Mouse (Mus musculus) MEL (cell line): ENCODE measurements around the gene Jpt1.

Experiments
- CTCF ChIP-seq, 3 experiments: IDR thresholded peaks in 2 of 3; conservative IDR thresholded peaks in 1 of 3; 2 replicates each; pipeline ENCODE4 v1.5.1; 2011 to 2012; ENCODE audit warnings: low read length in 3 of 3, low read depth in 2 of 3, mild to moderate bottlenecking in 2 of 3, improper control_type of control experiment in 1 of 3, inconsistent platforms in 1 of 3, mixed read lengths in 1 of 3, moderate library complexity in 1 of 3; ENCODE audit not compliant: control insufficient read depth in 1 of 3, insufficient read depth in 1 of 3, poor library complexity in 1 of 3, severe bottlenecking in 1 of 3
- EP300 ChIP-seq, 2 experiments: IDR thresholded peaks; 2 replicates each; pipeline ENCODE4 v1.6.1; 2011; ENCODE audit warnings: improper control_type of control experiment in 2 of 2, low read length in 2 of 2, low read depth in 1 of 2, mild to moderate bottlenecking in 1 of 2
- KAT2A ChIP-seq: conservative IDR thresholded peaks from 2 replicates; pipeline ENCODE4 v1.6.1; 2012; ENCODE audit warnings: low read depth, low read length, improper control_type of control experiment, inconsistent platforms
- MEF2A ChIP-seq: IDR thresholded peaks from 2 replicates; pipeline ENCODE4 v1.6.1; 2014; ENCODE audit warnings: low read depth, mild to moderate bottlenecking, inconsistent platforms, low read length, improper control_type of control experiment; ENCODE audit not compliant: poor library complexity, insufficient replicate concordance, severe bottlenecking; ENCODE audit errors: extremely low read depth
- MYC ChIP-seq: IDR thresholded peaks from 2 replicates; pipeline ENCODE4 v1.6.1; 2011; ENCODE audit warnings: low read depth, mild to moderate bottlenecking, low read length, improper control_type of control experiment, moderate library complexity
- POLR2A ChIP-seq, 2 experiments: IDR thresholded peaks; 2 replicates each; pipeline ENCODE4 v1.6.1; 2011 to 2012; ENCODE audit warnings: low read length in 2 of 2, mild to moderate bottlenecking in 2 of 2, control low read depth in 1 of 2, improper control_type of control experiment in 1 of 2, low read depth in 1 of 2, moderate library complexity in 1 of 2; ENCODE audit not compliant: control insufficient read depth in 1 of 2, insufficient read depth in 1 of 2, poor library complexity in 1 of 2
- TAL1 ChIP-seq: IDR thresholded peaks from 2 replicates; pipeline ENCODE4 v1.6.1; 2012; ENCODE audit warnings: mild to moderate bottlenecking, inconsistent platforms, low read length, moderate library complexity, mixed read lengths
- USF1 ChIP-seq: IDR thresholded peaks from 2 replicates; pipeline ENCODE4 v1.6.1; 2014; ENCODE audit warnings: low read depth, mild to moderate bottlenecking, inconsistent platforms, low read length, improper control_type of control experiment, moderate library complexity
- ZNF384 ChIP-seq: IDR thresholded peaks from 2 replicates; pipeline ENCODE4 v1.6.1; 2012; ENCODE audit warnings: low read depth, mild to moderate bottlenecking, inconsistent platforms, low read length, improper control_type of control experiment

DNA sequence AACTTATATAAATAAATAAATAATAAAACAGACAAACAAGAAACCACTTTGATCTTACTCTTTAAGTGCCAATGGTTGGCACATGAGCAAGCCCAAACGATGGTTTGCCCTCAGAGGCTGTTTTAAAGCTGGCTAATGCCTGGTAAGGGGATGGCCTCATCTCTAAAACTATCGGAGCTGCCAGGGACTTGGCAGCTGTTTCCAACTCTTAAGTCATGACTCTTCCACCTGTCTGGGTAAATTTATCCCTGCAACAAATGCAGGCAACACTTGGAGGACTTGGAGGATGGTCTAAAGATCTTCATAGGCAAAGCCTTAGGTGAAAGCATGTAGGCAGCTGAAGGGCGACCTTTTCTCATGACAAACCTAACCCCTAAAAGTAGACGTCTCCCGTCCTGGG lies 2.8 kb upstream of the Jpt1 start:
- no peak for TF ChIP-seq CTCF (IDR thresholded peaks at IDR 0.05 in 2 of 3, conservative IDR thresholded peaks at IDR 0.05 in 1 of 3; ENCODE audit: control insufficient read depth in 1 of 3, insufficient read depth in 1 of 3, low read depth in 2 of 3, low read length in 3 of 3, poor library complexity in 1 of 3, severe bottlenecking in 1 of 3)
- no peak for TF ChIP-seq KAT2A
- no peak for TF ChIP-seq ZNF384
- TF ChIP-seq EP300 (IDR thresholded peaks at IDR 0.05; ENCODE audit: low read depth in 1 of 2, low read length in 2 of 2), result no peak
- TF ChIP-seq USF1, result no peak
- no peak for TF ChIP-seq TAL1
- TF ChIP-seq POLR2A (IDR thresholded peaks at IDR 0.05; ENCODE audit: control insufficient read depth in 1 of 2, insufficient read depth in 1 of 2, low read depth in 1 of 2, low read length in 2 of 2, poor library complexity in 1 of 2), result no peak
- no peak for TF ChIP-seq MEF2A
- no peak for TF ChIP-seq MYC
